Mouse (Mus musculus): ENCODE data around the gene Dag1. TPM values are rescaled to one million over a fixed set of nuclear protein-coding genes. Genes with fewer than 3 reads are reported as not detected.

Gene Dag1
- polyA plus RNA-seq, 1 experiment from 2014 or later, result 170 TPM

GRCm38 (mm10) chr9:108188511-108188910 lies 75.2 kb downstream of the Dag1 start:
- no peak for DNase-seq (ENCODE audit: low spot score)
- no peak for ATAC-seq (replicated peaks; ENCODE audit: low FRiP score, low read depth)
- Histone ChIP-seq H3K36me3 (ENCODE audit: insufficient read depth, low read length) (no peaks in the 10 kb centered on the region), H3K4me2 (ENCODE audit: low read length) (no peak overlapping the region), H3K4me1 (replicated peaks; ENCODE audit: insufficient read depth, low read length) (peaks cover 3% of the 10 kb centered on the region; the same call in 1 of the 2 replicates), H3K9ac (ENCODE audit: low read depth, low read length) (no peak overlapping the region), H3K27me3 (ENCODE audit: insufficient read depth, low read length) (peaks cover 3% of the 10 kb centered on the region; the same call in 1 of the 2 replicates), H3K27ac (no peak overlapping the region), H3K4me3 (replicated peaks; ENCODE audit: low read depth, low read length) (no peak overlapping the region), H3K9me3 (replicated peaks; ENCODE audit: low read length) (no peaks in the 10 kb centered on the region)
- WGBS, result 83% methylated on average over 8 of the region's 8 CpGs
- no peak for TF ChIP-seq CTCF (IDR thresholded peaks at IDR 0.05; ENCODE audit: low read depth)

- DNase-seq (ENCODE audit: low spot score), result no peak
- 36% methylated on average over 6 of the region's 6 CpGs for WGBS
- Histone ChIP-seq H3K27me3 (ENCODE audit: insufficient read depth, low read length) (peaks cover 3% of the 10 kb centered on the region; the same call in 1 of the 2 replicates), H3K9me3 (replicated peaks; ENCODE audit: low read length) (no peaks in the 10 kb centered on the region), H3K36me3 (ENCODE audit: insufficient read depth, low read length) (no peaks in the 10 kb centered on the region), H3K27ac (no peak overlapping the region), H3K9ac (ENCODE audit: low read depth, low read length) (no peak overlapping the region), H3K4me1 (replicated peaks; ENCODE audit: insufficient read depth, low read length) (peaks cover 3% of the 10 kb centered on the region; the same call in 1 of the 2 replicates), H3K4me2 (ENCODE audit: low read length) (no peak overlapping the region), H3K4me3 (replicated peaks; ENCODE audit: low read depth, low read length) (no peak overlapping the region)
- no peak for TF ChIP-seq CTCF (IDR thresholded peaks at IDR 0.05; ENCODE audit: low read depth)
- no peak for ATAC-seq (replicated peaks; ENCODE audit: low FRiP score, low read depth)
Measured at GRCm38 (mm10) chr9:108187616-108188015, 76.1 kb downstream of the Dag1 start.

- H3K27me3 ChIP-seq (ENCODE audit: insufficient read depth, low read length), result peaks cover 3% of the 10 kb centered on the region; the same call in 1 of the 2 replicates
- no peak overlapping the region for H3K4me3 ChIP-seq (replicated peaks; ENCODE audit: low read depth, low read length)
- H3K27ac ChIP-seq, result no peak overlapping the region
- ATAC-seq (replicated peaks; ENCODE audit: low FRiP score, low read depth), result no peak
- no peaks in the 10 kb centered on the region for H3K36me3 ChIP-seq (ENCODE audit: insufficient read depth, low read length)
- H3K9ac ChIP-seq (ENCODE audit: low read depth, low read length), result no peak overlapping the region
- no peaks in the 10 kb centered on the region for H3K9me3 ChIP-seq (replicated peaks; ENCODE audit: low read length)
- no peak for TF ChIP-seq CTCF (IDR thresholded peaks at IDR 0.05; ENCODE audit: low read depth)
- no peak for DNase-seq (ENCODE audit: low spot score)
- H3K4me2 ChIP-seq (ENCODE audit: low read length), result no peak overlapping the region
- H3K4me1 ChIP-seq (replicated peaks; ENCODE audit: insufficient read depth, low read length), result peaks cover 3% of the 10 kb centered on the region; the same call in 1 of the 2 replicates
- 79% methylated on average over 8 of the region's 8 CpGs for WGBS
Measured at GRCm38 (mm10) chr9:108185786-108186185, 78.0 kb downstream of the Dag1 start.

- ATAC-seq (replicated peaks; ENCODE audit: low FRiP score, low read depth) (no peak), DNase-seq (ENCODE audit: low spot score) (no peak)
- Histone ChIP-seq H3K4me2 (ENCODE audit: low read length) (no peak overlapping the region), H3K4me1 (replicated peaks; ENCODE audit: insufficient read depth, low read length) (no peaks in the 10 kb centered on the region), H3K4me3 (replicated peaks; ENCODE audit: low read depth, low read length) (no peak overlapping the region), H3K27me3 (ENCODE audit: insufficient read depth, low read length) (no peaks in the 10 kb centered on the region), H3K27ac (no peak overlapping the region), H3K9ac (ENCODE audit: low read depth, low read length) (no peak overlapping the region), H3K9me3 (replicated peaks; ENCODE audit: low read length) (no peaks in the 10 kb centered on the region), H3K36me3 (ENCODE audit: insufficient read depth, low read length) (no peaks in the 10 kb centered on the region)
- 94% methylated on average over 19 of the region's 19 CpGs for WGBS
- no peak for TF ChIP-seq CTCF (IDR thresholded peaks at IDR 0.05; ENCODE audit: low read depth)
Measured at GRCm38 (mm10) chr9:108183531-108183994, 80.2 kb downstream of the Dag1 start.

- no peak for ATAC-seq (replicated peaks; ENCODE audit: low FRiP score, low read depth)
- H3K4me3 ChIP-seq (replicated peaks; ENCODE audit: low read depth, low read length), result no peak overlapping the region
- H3K27me3 ChIP-seq (ENCODE audit: insufficient read depth, low read length), result no peaks in the 10 kb centered on the region
- no peak overlapping the region for H3K4me2 ChIP-seq (ENCODE audit: low read length)
- no peaks in the 10 kb centered on the region for H3K4me1 ChIP-seq (replicated peaks; ENCODE audit: insufficient read depth, low read length)
- DNase-seq (ENCODE audit: low spot score), result no peak
- H3K9me3 ChIP-seq (replicated peaks; ENCODE audit: low read length), result no peaks in the 10 kb centered on the region
- H3K36me3 ChIP-seq (ENCODE audit: insufficient read depth, low read length), result no peaks in the 10 kb centered on the region
- no peak overlapping the region for H3K9ac ChIP-seq (ENCODE audit: low read depth, low read length)
- H3K27ac ChIP-seq, result no peak overlapping the region
- no peak for TF ChIP-seq CTCF (IDR thresholded peaks at IDR 0.05; ENCODE audit: low read depth)
- WGBS, result 60% methylated on average over 11 of the region's 11 CpGs
Measured at GRCm38 (mm10) chr9:108182806-108183506, 80.8 kb downstream of the Dag1 start.

- no peaks in the 10 kb centered on the region for H3K36me3 ChIP-seq (ENCODE audit: insufficient read depth, low read length)
- no peaks in the 10 kb centered on the region for H3K4me1 ChIP-seq (replicated peaks; ENCODE audit: insufficient read depth, low read length)
- no peak for TF ChIP-seq CTCF (IDR thresholded peaks at IDR 0.05; ENCODE audit: low read depth)
- H3K27me3 ChIP-seq (ENCODE audit: insufficient read depth, low read length), result no peaks in the 10 kb centered on the region
- H3K4me2 ChIP-seq (ENCODE audit: low read length), result no peak overlapping the region
- H3K9me3 ChIP-seq (replicated peaks; ENCODE audit: low read length), result no peaks in the 10 kb centered on the region
- H3K9ac ChIP-seq (ENCODE audit: low read depth, low read length), result no peak overlapping the region
- ATAC-seq (replicated peaks; ENCODE audit: low FRiP score, low read depth), result no peak
- WGBS, result 65% methylated on average over 5 of the region's 5 CpGs
- no peak overlapping the region for H3K27ac ChIP-seq
- no peak overlapping the region for H3K4me3 ChIP-seq (replicated peaks; ENCODE audit: low read depth, low read length)
- no peak for DNase-seq (ENCODE audit: low spot score)
Measured at GRCm38 (mm10) chr9:108178391-108178790, 85.4 kb downstream of the Dag1 start.

Data from kidney, postnatal 0 days (tissue).